Mouse (Mus musculus) kidney, adult 2 months (tissue): ENCODE results near the gene Rtp4.

ENCODE experiments used
- CTCF ChIP-seq: fragments of 200-500 bp; conservative IDR thresholded peaks from 2 replicates; pipeline ENCODE4 v1.5.1; 2011; ENCODE audit warnings: low read depth, mild to moderate bottlenecking, control low read depth, low read length, moderate library complexity, mixed read lengths; ENCODE audit not compliant: insufficient read depth, insufficient read length
- POLR2A ChIP-seq: fragments of 200-500 bp; IDR thresholded peaks from one replicate; pipeline ENCODE4 v1.6.1; 2011; ENCODE audit warnings: low read depth, low read length, control low read depth

GRCm38 (mm10) chr16:23515766-23516165 lies 4.3 kb upstream of the Rtp4 start:
- TF ChIP-seq CTCF (no peak), POLR2A (no peak)
